Comparison of ENCODE assay signal across 8 mouse cellular contexts in the genomic region with DNA sequence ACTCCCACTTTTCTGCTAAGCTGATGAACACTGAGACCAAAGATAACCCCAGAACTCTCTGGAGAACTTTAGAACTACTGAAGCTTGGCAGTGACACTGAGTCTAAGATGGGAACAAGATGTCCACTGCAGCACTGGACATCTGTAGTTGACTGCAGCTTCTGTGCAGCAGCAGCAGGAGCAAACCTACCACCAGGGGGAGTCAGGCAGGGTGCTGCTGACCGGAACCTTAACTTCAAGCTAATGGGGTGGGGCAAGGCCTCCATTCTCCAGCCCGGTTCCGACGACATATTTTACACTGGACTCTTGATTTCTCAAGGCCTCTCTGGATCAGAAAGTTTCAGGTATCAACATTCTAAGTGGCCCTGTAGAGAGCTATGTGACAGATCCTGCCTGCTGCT. TPM values are rescaled to one million over a fixed set of nuclear protein-coding genes. Genes with fewer than 3 reads are reported as not detected.
A peak's percentile ranks its signal among the peaks of the same experiment; 100 is the strongest.
DNase-seq lines count a peak whose midpoint lies in the region; ATAC-seq and TF ChIP-seq lines count a peak whose summit lies in the region.

No protein-coding gene starts in this region.

- H3K27ac ChIP-seq in forebrain, postnatal 0 days (ENCODE audit: low read depth, low read length) = no peak overlapping the region
- H3K27ac ChIP-seq in forebrain, embryonic 12.5 days = no peak overlapping the region
- H3K27ac ChIP-seq in embryonic facial prominence, embryonic 10.5 days (replicated peaks) = no peak overlapping the region

- WGBS in forebrain, postnatal 0 days = 61% methylated on average over 4 of the region's 4 CpGs
- 58% methylated on average over 4 of the region's 4 CpGs for WGBS in forebrain, embryonic 12.5 days
- WGBS in embryonic facial prominence, embryonic 10.5 days = 65% methylated on average over 4 of the region's 4 CpGs

- H3K9ac ChIP-seq in forebrain, postnatal 0 days = no peak overlapping the region
- no peak overlapping the region for H3K9ac ChIP-seq in forebrain, embryonic 12.5 days

- DNase-seq in forebrain, postnatal 0 days = no peak
- peak; percentile 41 for DNase-seq in right cerebral cortex, postnatal 4 days
- no peak for DNase-seq in right cerebral cortex, postnatal 10 days (ENCODE audit: low spot score in 2 of 2)
- DNase-seq in embryonic facial prominence, embryonic 10.5 days (ENCODE audit: low spot score) = peak; percentile 59
- peak; percentile 60 for DNase-seq in lung, postnatal 14 days
- no peak for DNase-seq in frontal cortex, postnatal 10 days (ENCODE audit: low spot score in 2 of 2)
- DNase-seq in layer of hippocampus, postnatal 25 days (ENCODE audit: extremely low spot score in 1 of 2, low spot score in 1 of 2) = no peak

- no peak overlapping the region for H3K4me2 ChIP-seq in forebrain, postnatal 0 days (ENCODE audit: low read depth)
- H3K4me2 ChIP-seq in forebrain, embryonic 12.5 days = no peak overlapping the region

- H3K4me1 ChIP-seq in forebrain, postnatal 0 days (ENCODE audit: insufficient read depth) = peaks cover 24% of the 10 kb centered on the region
- H3K4me1 ChIP-seq in forebrain, embryonic 12.5 days = peaks cover 39% of the 10 kb centered on the region
- H3K4me1 ChIP-seq in embryonic facial prominence, embryonic 10.5 days = peaks cover 45% of the 10 kb centered on the region

- H3K4me3 ChIP-seq in forebrain, postnatal 0 days (ENCODE audit: low read depth, low read length) = no peak overlapping the region
- H3K4me3 ChIP-seq in forebrain, embryonic 12.5 days (replicated peaks) = no peak overlapping the region
- H3K4me3 ChIP-seq in embryonic facial prominence, embryonic 10.5 days = no peak overlapping the region

- H3K27me3 ChIP-seq in forebrain, postnatal 0 days (ENCODE audit: insufficient read depth, low read length) = no peaks in the 10 kb centered on the region
- no peaks in the 10 kb centered on the region for H3K27me3 ChIP-seq in forebrain, embryonic 12.5 days
- H3K27me3 ChIP-seq in embryonic facial prominence, embryonic 10.5 days (replicated peaks; ENCODE audit: low read depth, poor library complexity, severe bottlenecking) = no peaks in the 10 kb centered on the region

- peaks cover 40% of the 10 kb centered on the region for H3K36me3 ChIP-seq in forebrain, postnatal 0 days (ENCODE audit: insufficient read depth)
- peaks cover 52% of the 10 kb centered on the region for H3K36me3 ChIP-seq in forebrain, embryonic 12.5 days (replicated peaks)
- peaks cover 62% of the 10 kb centered on the region for H3K36me3 ChIP-seq in embryonic facial prominence, embryonic 10.5 days (replicated peaks)

- no peak for ATAC-seq in forebrain, postnatal 0 days
- no peak for ATAC-seq in forebrain, embryonic 12.5 days (ENCODE audit: low FRiP score)

- TF ChIP-seq CTCF in forebrain, postnatal 0 days (IDR thresholded peaks at IDR 0.05; ENCODE audit: low read depth) = peak; percentile 78

- H3K9me3 ChIP-seq in forebrain, postnatal 0 days (ENCODE audit: low read length) = no peaks in the 10 kb centered on the region
- no peaks in the 10 kb centered on the region for H3K9me3 ChIP-seq in forebrain, embryonic 12.5 days
- no peaks in the 10 kb centered on the region for H3K9me3 ChIP-seq in embryonic facial prominence, embryonic 10.5 days

RNA-seq across cellular contexts. Expression of gene Med22, which starts 3.4 kb away (rescaled TPM):
- 110 and 116 TPM in 2 replicates for total RNA-seq in forebrain, postnatal 0 days (2014; rRNA removed)
- 163 and 180 TPM in 2 replicates for polyA plus RNA-seq in forebrain, postnatal 0 days (2015; fragmentation: Nextera tagmentation; extraction: Ambion mirVana)
- 139 and 144 TPM in 2 replicates for polyA plus RNA-seq in forebrain, embryonic 12.5 days (2016; fragmentation: Nextera tagmentation; extraction: Ambion mirVana)
- polyA plus RNA-seq in embryonic facial prominence, embryonic 10.5 days (2016; fragmentation: Nextera tagmentation; extraction: Ambion mirVana) = 87.2 and 91.1 TPM in 2 replicates
- total RNA-seq in layer of hippocampus, postnatal 25 days (2021) = 10 to 100 TPM; 41.1 to 48.8 TPM

RNA-seq across cellular contexts. Expression of gene Rpl7a, which starts 3.5 kb away (rescaled TPM):
- total RNA-seq in forebrain, postnatal 0 days (2014; rRNA removed) = 1,164 and 1,963 TPM in 2 replicates
- 522 and 611 TPM in 2 replicates for polyA plus RNA-seq in forebrain, postnatal 0 days (2015; fragmentation: Nextera tagmentation; extraction: Ambion mirVana)
- polyA plus RNA-seq in forebrain, embryonic 12.5 days (2016; fragmentation: Nextera tagmentation; extraction: Ambion mirVana) = 560 and 566 TPM in 2 replicates
- 720 and 721 TPM in 2 replicates for polyA plus RNA-seq in embryonic facial prominence, embryonic 10.5 days (2016; fragmentation: Nextera tagmentation; extraction: Ambion mirVana)
- 100 to 1,000 TPM; 260 to 281 TPM for total RNA-seq in layer of hippocampus, postnatal 25 days (2021)

RNA-seq across cellular contexts. Expression of gene Surf6, which starts 4.4 kb away (rescaled TPM):
- total RNA-seq in forebrain, postnatal 0 days (2014; rRNA removed) = 25.9 and 33.6 TPM in 2 replicates
- polyA plus RNA-seq in forebrain, postnatal 0 days (2015; fragmentation: Nextera tagmentation; extraction: Ambion mirVana) = 18.9 and 22.2 TPM in 2 replicates
- polyA plus RNA-seq in forebrain, embryonic 12.5 days (2016; fragmentation: Nextera tagmentation; extraction: Ambion mirVana) = 28.8 and 29.5 TPM in 2 replicates
- polyA plus RNA-seq in embryonic facial prominence, embryonic 10.5 days (2016; fragmentation: Nextera tagmentation; extraction: Ambion mirVana) = 33.5 and 37.1 TPM in 2 replicates
- 10 to 100 TPM; 25.1 to 26.4 TPM for total RNA-seq in layer of hippocampus, postnatal 25 days (2021)

RNA-seq across cellular contexts. Expression of gene Surf2, which starts 9.1 kb away (rescaled TPM):
- total RNA-seq in forebrain, postnatal 0 days (2014; rRNA removed) = 31.0 and 36.9 TPM in 2 replicates
- 52.1 and 55.1 TPM in 2 replicates for polyA plus RNA-seq in forebrain, postnatal 0 days (2015; fragmentation: Nextera tagmentation; extraction: Ambion mirVana)
- polyA plus RNA-seq in forebrain, embryonic 12.5 days (2016; fragmentation: Nextera tagmentation; extraction: Ambion mirVana) = 49.6 and 50.9 TPM in 2 replicates
- polyA plus RNA-seq in embryonic facial prominence, embryonic 10.5 days (2016; fragmentation: Nextera tagmentation; extraction: Ambion mirVana) = 56.7 and 58.5 TPM in 2 replicates
- 10 to 100 TPM; 31.1 to 37.2 TPM for total RNA-seq in layer of hippocampus, postnatal 25 days (2021)

RNA-seq across cellular contexts. Expression of gene Surf1, which starts 9.2 kb away (rescaled TPM):
- total RNA-seq in forebrain, postnatal 0 days (2014; rRNA removed) = 72.3 and 80.8 TPM in 2 replicates
- polyA plus RNA-seq in forebrain, postnatal 0 days (2015; fragmentation: Nextera tagmentation; extraction: Ambion mirVana) = 106 and 112 TPM in 2 replicates
- 51.2 and 54.4 TPM in 2 replicates for polyA plus RNA-seq in forebrain, embryonic 12.5 days (2016; fragmentation: Nextera tagmentation; extraction: Ambion mirVana)
- polyA plus RNA-seq in embryonic facial prominence, embryonic 10.5 days (2016; fragmentation: Nextera tagmentation; extraction: Ambion mirVana) = 44.5 and 48.6 TPM in 2 replicates
- 10 to 100 TPM; 91.6 to 94.9 TPM for total RNA-seq in layer of hippocampus, postnatal 25 days (2021)

Comparison
In these comparisons a context has a peak if more than half of its experiments do, and no peak if none do; other contexts are left out.
1. DNase-seq: peak in right cerebral cortex, postnatal 4 days (single experiment), embryonic facial prominence, embryonic 10.5 days (single experiment) and lung, postnatal 14 days (single experiment); none in forebrain, postnatal 0 days (single experiment), right cerebral cortex, postnatal 10 days (0 of 2), frontal cortex, postnatal 10 days (0 of 2) and layer of hippocampus, postnatal 25 days (0 of 2).